Mouse (Mus musculus) MEL (cell line): ENCODE measurements at regions not wholly inside any gene's neighbourhood (a gene's known extent, or its start where the extent isn't known, plus 50 kb on each side); places are given as distances from the start of the nearest gene placed in this dataset.

Experiments used
- DNase-seq: peaks from one replicate; pipeline ENCODE4 v3.0.0; 2011; ENCODE audit warnings: low read depth, low spot score
- H3K27ac ChIP-seq: 2 replicates; pipeline ENCODE4 v1.5.1; 2012; ENCODE audit warnings: low read depth, mild to moderate bottlenecking, control low read depth, low read length, moderate library complexity; ENCODE audit not compliant: control insufficient read depth
- H3K27me3 ChIP-seq, 2 experiments: fragments of 150-350 bp in 1 of 2; sonication (generic) in 1 of 2; 2 replicates each; pipeline ENCODE4 v1.6.1; 2012; ENCODE audit warnings: low read length in 2 of 2, mild to moderate bottlenecking in 2 of 2, improper control_type of control experiment in 1 of 2, moderate library complexity in 1 of 2; ENCODE audit not compliant: insufficient read depth in 2 of 2, control insufficient read depth in 1 of 2
- H3K36me3 ChIP-seq, 2 experiments: 2 replicates each; pipeline ENCODE4 v1.6.1; 2012 to 2014; ENCODE audit warnings: low read length in 2 of 2, improper control_type of control experiment in 1 of 2, inconsistent platforms in 1 of 2, mild to moderate bottlenecking in 1 of 2; ENCODE audit not compliant: insufficient read depth in 2 of 2, control insufficient read depth in 1 of 2
- H3K4me1 ChIP-seq, 2 experiments: fragments of 150-350 bp in 1 of 2; sonication (generic) in 1 of 2; 2 replicates each; pipeline ENCODE4 v1.6.1; 2012; ENCODE audit warnings: low read length in 2 of 2, improper control_type of control experiment in 1 of 2, mild to moderate bottlenecking in 1 of 2; ENCODE audit not compliant: insufficient read depth in 2 of 2, control insufficient read depth in 1 of 2
- H3K4me3 ChIP-seq, 2 experiments: fragments of 150-350 bp in 1 of 2; sonication (generic) in 1 of 2; 2 replicates each; pipeline ENCODE4 v1.5.1; 2012; ENCODE audit warnings: low read depth in 2 of 2, low read length in 2 of 2, mild to moderate bottlenecking in 2 of 2, moderate library complexity in 2 of 2, control low read depth in 1 of 2, improper control_type of control experiment in 1 of 2; ENCODE audit not compliant: control insufficient read depth in 1 of 2, insufficient read depth in 1 of 2
- H3K79me2 ChIP-seq: 2 replicates; pipeline ENCODE4 v1.6.1; 2012; ENCODE audit warnings: mild to moderate bottlenecking, low read length, moderate library complexity; ENCODE audit not compliant: control insufficient read depth, poor library complexity, insufficient read depth
- H3K9ac ChIP-seq: 2 replicates; pipeline ENCODE4 v1.6.1; 2012; ENCODE audit warnings: low read depth, mild to moderate bottlenecking, control low read depth, low read length, moderate library complexity; ENCODE audit not compliant: control insufficient read depth, poor library complexity, severe bottlenecking
- H3K9me3 ChIP-seq: fragments of 150-350 bp; sonication (generic); replicated peaks from 2 replicates; pipeline ENCODE4 v1.6.1; 2012; ENCODE audit warnings: mild to moderate bottlenecking, low read length, improper control_type of control experiment, moderate library complexity; ENCODE audit not compliant: insufficient read depth
- BHLHE40 ChIP-seq: IDR thresholded peaks from 2 replicates; pipeline ENCODE4 v1.6.1; 2012; ENCODE audit warnings: low read depth, mild to moderate bottlenecking, inconsistent platforms, low read length, improper control_type of control experiment, borderline replicate concordance
- ELF1 ChIP-seq: IDR thresholded peaks from 2 replicates; pipeline ENCODE4 v1.6.1; 2014; ENCODE audit warnings: low read depth, mild to moderate bottlenecking, inconsistent platforms, low read length, improper control_type of control experiment, moderate library complexity
- EP300 ChIP-seq, 2 experiments: IDR thresholded peaks; 2 replicates each; pipeline ENCODE4 v1.6.1; 2011; ENCODE audit warnings: improper control_type of control experiment in 2 of 2, low read length in 2 of 2, low read depth in 1 of 2, mild to moderate bottlenecking in 1 of 2
- ETS1 ChIP-seq: IDR thresholded peaks from 2 replicates; pipeline ENCODE4 v1.6.1; 2012; ENCODE audit warnings: low read depth, mild to moderate bottlenecking, inconsistent platforms, low read length, improper control_type of control experiment, moderate library complexity
- GABPA ChIP-seq: IDR thresholded peaks from 2 replicates; pipeline ENCODE4 v1.6.1; 2012; ENCODE audit warnings: low read depth, mild to moderate bottlenecking, inconsistent platforms, low read length, improper control_type of control experiment, moderate library complexity
- GATA1 ChIP-seq: IDR thresholded peaks from 2 replicates; pipeline ENCODE4 v1.6.1; 2011; ENCODE audit warnings: low read depth, low read length, improper control_type of control experiment
- JUND ChIP-seq: IDR thresholded peaks from 2 replicates; pipeline ENCODE4 v1.6.1; 2011; ENCODE audit warnings: low read depth, mild to moderate bottlenecking, improper control_type of control experiment, low read length
- KAT2A ChIP-seq: conservative IDR thresholded peaks from 2 replicates; pipeline ENCODE4 v1.6.1; 2012; ENCODE audit warnings: low read depth, low read length, improper control_type of control experiment, inconsistent platforms
- MAFK ChIP-seq: IDR thresholded peaks from 2 replicates; pipeline ENCODE4 v1.6.1; 2011; ENCODE audit warnings: low read depth, mild to moderate bottlenecking, low read length, improper control_type of control experiment, borderline replicate concordance
- MAX ChIP-seq: IDR thresholded peaks from 2 replicates; pipeline ENCODE4 v1.6.1; 2011; ENCODE audit warnings: low read length, improper control_type of control experiment
- MAZ ChIP-seq: IDR thresholded peaks from 2 replicates; pipeline ENCODE4 v1.6.1; 2012; ENCODE audit warnings: low read depth, mild to moderate bottlenecking, inconsistent platforms, low read length, improper control_type of control experiment
- MYC ChIP-seq: IDR thresholded peaks from 2 replicates; pipeline ENCODE4 v1.6.1; 2011; ENCODE audit warnings: low read depth, mild to moderate bottlenecking, low read length, improper control_type of control experiment, moderate library complexity
- NELFE ChIP-seq: IDR thresholded peaks from 2 replicates; pipeline ENCODE4 v1.6.1; 2011; ENCODE audit warnings: low read depth, low read length, improper control_type of control experiment
- NRF1 ChIP-seq: IDR thresholded peaks from 2 replicates; pipeline ENCODE4 v1.6.1; 2014; ENCODE audit warnings: low read depth, mild to moderate bottlenecking, inconsistent platforms, low read length, improper control_type of control experiment, moderate library complexity; ENCODE audit not compliant: poor library complexity, insufficient read depth, severe bottlenecking
- POLR2A ChIP-seq, 2 experiments: IDR thresholded peaks; 2 replicates each; pipeline ENCODE4 v1.6.1; 2011 to 2012; ENCODE audit warnings: low read length in 2 of 2, mild to moderate bottlenecking in 2 of 2, control low read depth in 1 of 2, improper control_type of control experiment in 1 of 2, low read depth in 1 of 2, moderate library complexity in 1 of 2; ENCODE audit not compliant: control insufficient read depth in 1 of 2, insufficient read depth in 1 of 2, poor library complexity in 1 of 2
- SIN3A ChIP-seq: IDR thresholded peaks from 2 replicates; pipeline ENCODE4 v1.6.1; 2012; ENCODE audit warnings: low read length, improper control_type of control experiment, inconsistent platforms
- SMC3 ChIP-seq: IDR thresholded peaks from 2 replicates; pipeline ENCODE4 v1.6.1; 2011; ENCODE audit warnings: low read depth, low read length, improper control_type of control experiment
- UBTF ChIP-seq: IDR thresholded peaks from 2 replicates; pipeline ENCODE4 v1.6.1; 2012; ENCODE audit warnings: low read depth, mild to moderate bottlenecking, inconsistent platforms, low read length, improper control_type of control experiment, moderate library complexity, borderline replicate concordance; ENCODE audit not compliant: insufficient read depth
- ZKSCAN1 ChIP-seq: IDR thresholded peaks from 2 replicates; pipeline ENCODE4 v1.6.1; 2012; ENCODE audit warnings: low read depth, mild to moderate bottlenecking, inconsistent platforms, low read length, improper control_type of control experiment, moderate library complexity

DNA sequence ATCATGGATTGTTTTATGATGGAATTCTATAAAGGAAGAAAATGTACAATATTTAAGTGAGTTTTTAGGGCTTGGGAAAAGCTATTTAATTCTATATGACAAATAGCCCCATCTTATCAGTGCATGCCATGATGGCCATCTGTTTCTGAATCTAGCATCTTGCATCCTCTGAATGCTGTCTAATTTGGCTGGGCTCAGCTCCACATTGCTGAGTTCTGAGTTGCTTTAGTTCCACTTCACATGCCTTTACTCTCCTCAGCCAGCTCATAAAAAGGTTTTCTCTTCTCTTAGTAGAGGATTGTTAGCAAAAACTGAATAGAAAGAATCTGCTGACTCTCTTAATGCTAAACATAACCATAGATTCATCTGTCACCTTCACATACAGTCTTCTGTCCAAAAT, 1063.4 kb downstream of the Sorcs1 start:
- Histone ChIP-seq H3K4me3 (no peak overlapping the region), H3K9me3 (no peaks in the 10 kb centered on the region), H3K27me3 (no peaks in the 10 kb centered on the region), H3K27ac (no peak overlapping the region), H3K79me2 (no peaks in the 10 kb centered on the region), H3K36me3 (no peaks in the 10 kb centered on the region)
- no peak for DNase-seq
- TF ChIP-seq MAFK (no peak), MAX (no peak), POLR2A (IDR thresholded peaks at IDR 0.05; ENCODE audit: control insufficient read depth in 1 of 2, insufficient read depth in 1 of 2, low read depth in 1 of 2, low read length in 2 of 2, poor library complexity in 1 of 2) (no peak), MAZ (no peak), ELF1 (no peak), BHLHE40 (no peak), NRF1 (no peak), GABPA (no peak), NELFE (no peak), KAT2A (no peak), ETS1 (no peak), GATA1 (no peak), SIN3A (no peak), MYC (no peak), EP300 (IDR thresholded peaks at IDR 0.05; ENCODE audit: low read depth in 1 of 2, low read length in 2 of 2) (no peak), JUND (no peak), ZKSCAN1 (no peak), SMC3 (no peak), UBTF (no peak)
- TF ChIP-seq, all 39 proteins: peak for 0
- H3K9ac ChIP-seq: no peak overlapping the region
- H3K4me1 ChIP-seq: no peaks in the 10 kb centered on the region
